Mouse (Mus musculus): ENCODE measurements around the gene Piezo1.

DNA sequence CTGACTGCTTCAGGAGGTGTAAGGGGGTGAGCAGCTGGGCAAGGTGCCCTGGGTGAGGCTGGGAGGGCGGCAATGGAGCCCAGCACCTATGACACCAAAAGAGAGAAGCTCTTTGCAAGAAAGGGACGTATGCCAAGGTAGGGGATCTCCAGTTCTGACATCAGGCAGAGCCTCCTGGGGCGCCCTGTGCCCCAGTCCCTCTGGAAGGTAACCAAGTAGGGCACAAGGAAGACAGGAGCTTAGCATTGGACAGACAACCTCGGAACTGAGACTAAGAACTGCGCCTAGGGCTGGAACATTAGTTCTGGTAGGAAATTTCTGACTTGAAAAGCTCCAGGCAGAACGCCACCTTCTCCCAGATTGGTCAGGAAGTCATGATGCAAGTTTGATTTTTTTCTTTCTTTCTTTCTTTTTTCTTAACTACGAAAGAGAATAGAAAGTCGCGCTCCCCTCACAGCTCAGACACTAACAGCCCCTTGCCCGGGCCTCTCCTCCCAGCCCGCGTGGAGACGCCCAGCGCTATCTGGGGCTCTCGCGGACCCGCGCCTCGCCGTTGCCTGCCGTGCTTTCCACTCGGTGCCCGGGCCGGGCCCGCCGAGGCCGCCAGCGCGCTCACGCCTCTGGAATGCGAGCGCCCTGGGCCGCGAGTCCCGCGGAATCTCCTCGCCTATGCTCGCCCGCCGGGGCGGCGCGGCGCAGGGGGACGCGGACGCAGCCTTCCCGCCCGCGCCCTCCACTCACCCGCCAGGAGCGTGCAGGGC, 715 bp downstream of the Piezo1 start:
- TF ChIP-seq EP300 (optimal IDR thresholded peaks at IDR 0.05) = no peak
- TF ChIP-seq CTCF (IDR thresholded peaks at IDR 0.05; ENCODE audit: low read depth) = no peak
